Mouse (Mus musculus) CD4-positive helper T cell, adult 2 months (primary cell): ENCODE data around the gene Slc2a5.
A peak's percentile ranks its signal among the peaks of the same experiment; 100 is the strongest.

Experiments used
- DNase-seq: peaks from one replicate; pipeline ENCODE4 v3.0.0-alpha.2; 2012; ENCODE audit warnings: low read depth, missing footprints, low spot score

Slc2a5 gene

DNA sequence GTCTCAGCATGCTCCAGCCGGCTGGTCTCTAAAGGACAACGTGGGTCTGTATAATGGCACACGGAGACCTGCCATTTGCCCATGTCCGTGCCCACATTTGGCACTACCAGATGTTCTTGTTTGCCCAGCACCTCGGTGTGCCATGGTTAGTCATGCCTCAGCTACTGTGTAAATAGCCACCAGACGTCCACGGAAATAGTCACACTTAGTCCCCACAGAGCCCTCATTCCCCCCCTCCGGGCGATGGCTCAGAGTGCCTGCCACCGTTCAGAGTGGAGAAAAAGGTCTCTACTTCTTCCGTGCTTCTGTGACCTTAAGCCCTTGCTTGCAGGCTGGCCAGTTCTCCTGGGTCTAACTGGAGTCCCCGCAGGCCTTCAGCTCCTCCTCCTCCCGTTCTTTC lies 20.0 kb downstream of the Slc2a5 start:
- DNase-seq, result no peak

DNA sequence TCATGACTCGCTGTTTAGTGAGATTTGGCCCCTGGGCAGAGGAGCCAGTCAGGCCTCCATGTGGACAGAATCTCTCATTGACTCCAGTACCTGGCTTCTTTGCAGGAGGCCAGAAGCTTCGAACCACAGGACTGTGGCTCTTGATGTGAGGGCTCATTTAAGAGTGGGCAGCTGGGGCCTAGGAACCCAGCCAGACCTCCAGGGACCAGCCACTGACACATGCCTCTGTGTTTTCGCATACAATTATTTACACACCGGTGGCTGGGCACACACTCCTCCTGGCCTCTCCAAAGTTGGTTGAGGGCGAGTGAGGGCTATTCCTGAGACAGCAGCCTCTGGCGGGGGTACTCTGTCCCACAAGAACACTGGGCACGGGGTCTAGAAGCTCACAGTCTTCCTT lies 21.3 kb downstream of the Slc2a5 start:
- DNase-seq, result no peak

DNA sequence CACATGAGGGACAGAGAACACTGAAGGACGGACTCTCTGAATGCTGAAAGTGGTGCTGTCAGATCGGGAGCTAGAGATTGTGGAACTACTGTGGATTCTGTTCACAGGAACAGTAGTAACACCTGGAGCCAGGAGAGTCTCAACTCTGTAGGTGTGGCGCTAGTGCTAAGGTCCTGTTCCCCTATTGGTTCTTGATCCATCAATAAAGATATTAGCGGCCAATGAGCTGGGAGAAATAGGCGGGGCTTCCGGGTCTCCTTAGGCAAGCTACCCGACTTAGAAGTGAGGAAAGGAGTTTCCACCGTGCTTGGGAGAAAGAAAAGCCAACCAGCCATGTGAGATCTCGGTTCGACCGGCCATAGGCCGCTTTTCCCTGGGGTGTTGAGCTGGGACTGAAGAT lies 25.2 kb downstream of the Slc2a5 start:
- DNase-seq, result no peak

DNA sequence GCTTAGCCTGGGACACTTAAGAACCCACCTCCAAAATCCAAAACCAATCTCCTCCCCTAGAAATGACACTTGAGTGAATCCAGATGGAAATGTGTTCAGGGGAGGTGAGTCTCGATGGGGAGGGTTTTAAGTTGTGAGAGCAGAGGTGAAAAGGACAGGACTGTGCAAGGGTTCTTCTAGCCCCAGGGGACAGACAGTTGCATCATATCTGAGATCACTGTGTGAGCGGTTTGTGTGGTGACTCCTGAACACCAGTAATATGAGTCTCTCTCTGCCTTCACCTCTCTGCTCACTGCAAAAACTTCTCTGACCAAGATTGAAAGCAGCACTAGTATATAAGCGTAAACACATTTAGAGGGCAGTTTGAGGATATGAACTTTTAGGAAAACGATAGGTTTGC lies 27.2 kb downstream of the Slc2a5 start:
- no peak for DNase-seq

DNA sequence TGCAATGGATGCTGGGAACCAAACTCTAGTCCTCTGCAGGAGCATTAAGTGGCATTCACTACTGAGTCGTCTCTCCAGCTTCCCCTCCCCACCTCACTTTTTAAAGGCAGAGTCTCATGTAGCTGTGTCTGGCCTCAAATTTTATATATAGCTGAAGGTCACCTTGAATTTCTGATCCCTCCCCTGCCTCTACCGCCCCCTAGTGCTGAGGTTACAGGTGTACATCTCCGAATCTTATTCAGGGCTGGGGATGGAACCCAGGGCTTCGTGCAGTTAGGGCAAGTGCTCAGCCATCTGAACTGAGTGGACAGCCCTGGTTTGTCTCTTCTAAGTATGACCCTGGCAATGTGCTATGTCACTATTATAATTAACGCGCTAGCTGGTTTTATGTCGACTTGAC lies 32.0 kb downstream of the Slc2a5 start:
- DNase-seq, result no peak

DNA sequence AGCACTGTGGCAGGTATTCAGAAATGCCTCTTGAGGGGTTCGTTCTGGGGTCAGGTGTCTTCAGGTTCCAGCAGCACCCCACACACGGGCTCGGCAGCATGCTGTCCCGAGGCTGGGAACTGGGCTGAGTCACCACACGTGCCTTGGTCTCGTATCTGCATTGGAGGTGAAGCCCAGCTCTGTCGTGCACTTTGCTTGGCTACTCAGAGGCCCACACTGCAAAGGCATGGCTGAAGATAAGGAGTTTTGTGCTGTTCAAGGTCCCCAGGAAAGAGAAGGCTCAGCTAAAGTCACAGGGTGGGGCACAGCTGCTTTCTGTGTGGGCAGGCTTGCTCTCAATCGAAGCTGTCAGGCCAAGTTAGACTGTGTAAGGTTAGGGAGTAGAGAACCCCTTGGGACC lies 33.4 kb downstream of the Slc2a5 start:
- no peak for DNase-seq

DNA sequence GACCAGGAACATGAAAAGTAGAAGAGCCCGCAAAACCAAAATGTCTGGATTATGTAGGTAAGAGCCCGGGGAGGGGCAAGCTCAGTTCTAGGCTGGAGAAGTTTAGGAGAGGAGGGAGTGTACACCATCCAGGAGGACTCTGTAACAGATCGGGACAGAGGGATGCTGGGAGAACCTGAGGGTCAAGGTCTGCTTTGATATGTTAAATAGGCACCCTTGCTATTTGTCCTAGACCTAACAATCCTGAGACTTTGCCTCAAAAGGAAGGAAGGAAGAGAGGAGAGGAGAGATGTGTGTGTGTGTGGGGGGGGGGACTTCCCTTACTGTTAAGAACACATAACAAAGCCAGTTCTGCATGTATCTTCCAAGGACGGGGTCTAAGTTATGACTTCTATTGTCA lies 36.2 kb downstream of the Slc2a5 start:
- no peak for DNase-seq

DNA sequence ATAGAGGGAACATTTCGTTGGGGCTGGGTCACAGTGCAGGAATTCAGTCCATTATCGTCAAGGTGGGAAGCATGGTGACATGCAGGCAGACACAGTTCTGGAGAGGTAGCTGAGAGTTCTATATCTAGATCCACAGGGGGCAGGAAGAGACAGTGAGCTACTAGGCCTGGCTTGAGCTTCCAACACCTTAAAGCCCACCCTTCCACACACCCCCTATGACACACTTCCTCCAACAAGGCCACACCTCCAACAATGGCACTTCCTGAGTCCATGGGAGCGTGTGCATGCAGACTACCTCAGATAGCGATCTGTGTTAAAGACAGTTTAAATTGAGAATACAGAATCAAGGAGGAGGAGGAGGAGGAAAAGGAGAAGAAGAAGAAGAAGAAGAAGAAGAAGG lies 36.6 kb downstream of the Slc2a5 start:
- DNase-seq, result no peak

DNA sequence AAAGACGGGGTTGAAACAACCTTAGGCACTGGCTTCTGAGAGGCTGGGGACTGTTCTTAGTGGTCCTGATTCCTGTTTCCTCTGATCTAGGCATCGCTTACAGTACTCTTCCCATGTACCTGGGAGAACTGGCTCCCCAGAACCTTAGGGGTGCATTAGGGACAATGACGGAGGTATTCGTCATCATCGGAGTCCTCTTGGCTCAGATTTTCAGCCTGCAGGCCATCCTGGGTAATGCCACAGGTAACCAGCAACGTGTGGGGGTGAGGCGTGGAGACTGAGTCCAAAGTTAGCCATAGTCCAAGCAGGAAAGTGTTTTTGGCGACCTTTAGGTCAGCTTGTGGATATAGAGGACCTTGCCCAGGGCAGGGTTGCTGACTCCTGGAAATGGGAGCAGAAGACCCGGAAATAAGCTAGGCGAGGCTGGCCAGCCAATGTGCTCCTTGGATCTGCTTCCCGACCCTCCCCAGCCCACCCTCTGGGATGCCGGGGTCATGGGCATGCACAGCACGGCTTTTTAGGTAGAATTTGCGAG lies 38.3 kb downstream of the Slc2a5 start:
- no peak for DNase-seq

DNA sequence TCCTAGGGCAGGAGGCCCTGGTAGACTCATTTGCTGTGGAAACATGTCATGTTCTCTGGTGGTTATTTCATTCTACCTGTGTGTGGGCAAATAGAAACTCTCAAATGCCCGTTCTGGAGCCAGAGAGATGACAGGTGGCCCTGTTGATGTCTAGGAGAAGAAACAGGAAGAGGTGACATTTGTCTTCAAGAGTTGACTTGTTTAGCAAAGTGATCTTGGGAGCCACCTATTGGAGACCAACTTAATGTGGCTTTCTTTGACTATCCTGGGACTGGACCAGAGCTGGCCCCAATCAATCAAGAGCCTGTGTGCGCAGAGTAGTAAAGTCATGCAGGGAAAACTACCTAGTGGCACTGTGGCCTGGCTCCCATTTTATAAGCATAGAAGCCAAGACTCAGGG lies 40.4 kb downstream of the Slc2a5 start:
- no peak for DNase-seq

DNA sequence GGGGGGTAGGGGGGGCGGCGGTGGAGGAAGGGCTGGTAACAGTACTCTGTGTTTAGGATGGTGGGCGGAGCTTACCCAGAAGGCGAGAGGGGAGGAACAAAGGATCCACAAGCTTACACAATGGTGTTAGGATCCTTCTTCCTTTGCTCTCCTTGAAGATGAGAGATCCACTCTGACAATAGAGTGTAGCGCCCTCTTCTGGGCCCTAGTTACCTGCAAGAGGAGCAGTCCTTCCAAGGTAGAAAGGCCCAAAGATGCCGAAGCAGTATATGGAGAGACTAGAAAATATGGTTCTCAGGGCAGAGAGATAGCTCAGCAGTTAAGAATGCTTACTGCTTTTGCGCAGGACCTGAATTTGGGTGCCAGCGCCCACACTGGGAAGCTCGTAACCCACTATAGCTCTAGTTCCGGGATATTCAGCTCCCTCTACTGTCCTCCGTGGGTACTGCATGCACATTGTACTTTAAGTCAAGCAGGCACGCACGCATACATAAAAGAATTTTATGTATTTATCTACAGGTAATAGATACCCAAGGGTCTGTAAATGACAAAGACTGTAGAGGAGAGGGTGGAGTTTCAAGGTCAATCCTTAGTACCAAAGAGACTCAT lies 43.6 kb downstream of the Slc2a5 start:
- DNase-seq, result no peak

DNA sequence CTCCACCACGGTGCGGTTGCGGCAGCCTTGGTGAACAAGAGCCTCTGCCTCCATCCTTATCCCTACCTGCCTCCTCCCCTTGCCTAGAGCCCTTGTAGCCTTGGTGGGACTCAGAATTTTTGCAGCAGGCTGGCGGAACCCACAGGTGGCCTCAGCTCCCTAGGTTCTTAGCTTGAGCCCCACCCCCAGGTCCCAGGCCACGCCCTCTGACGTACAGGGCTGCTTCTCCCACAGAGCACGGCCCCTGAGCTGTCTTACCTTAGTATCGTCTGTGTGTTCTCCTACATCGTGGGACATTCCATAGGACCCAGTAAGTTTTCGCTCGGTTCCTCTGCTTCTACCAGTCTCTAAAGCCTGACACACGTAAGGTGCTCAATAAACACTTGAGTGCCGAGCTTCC lies 45.8 kb downstream of the Slc2a5 start:
- no peak for DNase-seq

DNA sequence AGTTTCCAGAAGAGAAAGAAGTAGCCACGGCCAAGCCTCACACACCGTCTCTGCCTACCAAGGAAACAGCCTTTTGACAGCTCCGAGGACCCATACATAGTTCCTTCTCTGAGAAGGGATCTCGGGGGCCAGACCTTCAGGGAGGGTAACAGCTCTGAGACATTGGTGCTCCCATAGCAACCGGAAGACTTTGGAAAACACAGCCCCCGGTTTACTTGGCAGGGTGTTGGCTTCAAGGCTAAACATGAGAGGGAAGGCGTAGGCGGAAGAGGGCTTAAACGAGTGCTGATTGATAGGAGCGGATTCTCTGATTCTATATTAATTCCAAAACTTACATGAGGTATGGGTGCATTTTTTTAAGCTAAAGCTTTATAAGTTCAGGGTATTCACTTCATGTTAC lies 49.3 kb downstream of the Slc2a5 start:
- DNase-seq, result no peak

DNA sequence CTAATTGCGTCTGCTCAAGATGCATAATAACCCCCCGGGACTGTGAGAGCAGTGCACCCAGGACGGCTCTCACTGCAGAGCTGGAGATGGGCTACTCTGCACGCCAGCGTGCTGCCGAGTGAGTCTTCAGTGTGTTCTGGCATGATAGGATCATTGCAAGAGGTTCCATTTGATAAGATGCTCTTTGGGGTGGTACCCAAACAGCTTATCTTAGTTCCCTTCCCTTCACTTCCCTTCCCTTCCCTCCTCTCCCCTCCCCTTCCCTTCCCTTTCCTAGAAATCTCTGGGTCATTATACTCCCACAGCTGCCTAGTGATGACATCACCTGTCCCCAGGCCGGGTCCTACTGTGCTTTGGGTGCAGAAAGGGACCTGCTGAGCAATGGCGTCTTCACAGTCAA lies 53.0 kb downstream of the Slc2a5 start:
- DNase-seq, result no peak

DNA sequence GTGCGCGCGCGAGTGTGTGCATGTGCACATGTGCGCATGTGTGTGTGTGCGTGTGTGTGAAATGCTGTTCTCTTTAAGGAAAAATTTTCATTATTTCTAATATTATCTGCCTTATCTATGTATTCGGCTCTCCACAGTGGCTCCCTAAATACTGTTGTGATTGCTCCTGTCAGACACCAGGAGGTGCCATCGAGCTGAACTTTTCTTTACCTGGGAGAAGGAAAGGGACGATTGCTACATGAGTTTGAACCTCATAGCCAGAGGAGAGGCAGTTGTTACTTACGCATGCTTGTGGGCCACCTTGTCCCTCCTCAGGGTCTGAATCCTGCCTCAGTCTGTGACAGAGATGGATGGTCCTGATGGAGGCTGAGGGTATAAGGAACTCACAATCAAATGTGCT lies 54.2 kb downstream of the Slc2a5 start:
- DNase-seq, result peak; percentile 40

DNA sequence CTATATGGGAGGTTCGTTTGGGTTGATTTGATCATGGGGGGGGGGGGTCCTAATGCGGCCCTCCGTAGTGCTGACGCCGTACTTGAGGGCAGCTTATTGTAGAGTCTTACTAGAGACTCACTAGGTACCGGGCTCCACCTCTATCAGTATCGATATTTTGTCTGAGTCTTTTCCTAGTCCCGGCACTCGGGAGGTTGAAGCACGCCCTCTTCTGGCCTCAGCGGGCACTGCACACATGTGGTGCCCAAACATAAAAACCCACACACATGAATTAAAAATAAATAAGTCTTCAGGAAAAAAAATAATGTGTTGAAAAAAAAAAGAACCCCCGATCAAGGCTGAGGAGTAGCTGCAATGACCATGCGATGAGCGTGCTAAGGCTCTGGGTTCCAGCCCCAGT lies 54.9 kb downstream of the Slc2a5 start:
- no peak for DNase-seq

DNA sequence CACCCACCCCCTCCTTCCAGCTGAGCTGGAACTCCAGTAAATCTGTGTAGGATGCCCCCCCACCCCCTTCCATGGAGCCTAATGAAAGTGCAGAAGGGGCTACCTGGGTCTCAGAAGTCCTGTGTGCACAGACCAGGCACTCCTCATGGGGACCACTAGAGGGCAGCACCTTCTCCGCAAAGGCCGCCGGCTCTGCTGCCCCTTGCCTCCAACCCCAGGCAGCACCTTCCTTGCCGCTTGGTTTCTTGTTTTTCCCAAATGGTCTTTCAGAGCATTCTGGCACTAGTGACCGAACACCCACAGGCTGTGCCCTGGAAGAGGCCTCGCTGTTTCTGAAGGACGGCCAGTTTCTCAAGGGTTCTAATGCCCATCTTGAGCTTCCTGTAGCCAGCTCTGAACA lies 57.5 kb downstream of the Slc2a5 start:
- peak; percentile 55 for DNase-seq

DNA sequence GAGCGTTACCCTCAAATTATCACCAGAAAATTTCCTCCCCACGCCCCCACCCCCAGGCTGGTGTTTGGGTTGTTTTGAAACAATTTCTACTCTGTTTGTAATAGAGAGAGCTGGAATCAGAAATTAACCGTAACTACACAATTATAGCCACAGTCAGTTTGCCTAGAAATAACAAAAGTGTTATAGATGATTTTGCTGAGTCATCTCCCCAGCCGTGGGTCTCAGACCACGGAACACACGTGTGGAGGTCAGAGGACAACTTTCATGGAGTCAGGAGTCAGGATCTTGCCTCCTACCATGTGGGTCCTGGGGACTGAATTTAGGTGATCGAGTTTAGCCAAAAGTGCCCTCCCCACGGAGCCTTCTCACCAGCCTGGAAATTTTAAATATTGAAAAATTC lies 58.0 kb downstream of the Slc2a5 start:
- DNase-seq, result no peak

DNA sequence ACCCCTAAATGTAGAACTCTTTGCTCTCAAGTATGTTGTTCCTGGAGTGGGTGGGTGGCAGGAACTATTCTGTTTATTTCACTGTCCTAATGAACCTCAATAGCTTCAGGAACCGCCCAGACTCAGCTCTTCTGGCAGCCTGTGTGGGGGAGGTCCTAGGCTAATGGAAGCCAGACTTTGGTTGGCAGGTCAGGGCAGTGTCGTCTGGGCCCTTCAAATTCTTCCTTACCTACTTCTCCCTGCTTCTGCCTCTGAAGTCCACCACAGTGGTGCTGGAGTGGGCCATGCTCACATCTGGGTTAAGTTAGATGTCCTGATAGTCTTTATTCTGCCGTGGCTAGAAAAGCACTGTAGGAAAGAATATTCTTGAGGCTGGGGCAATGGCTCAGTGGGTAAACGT lies 59.0 kb downstream of the Slc2a5 start:
- no peak for DNase-seq

DNA sequence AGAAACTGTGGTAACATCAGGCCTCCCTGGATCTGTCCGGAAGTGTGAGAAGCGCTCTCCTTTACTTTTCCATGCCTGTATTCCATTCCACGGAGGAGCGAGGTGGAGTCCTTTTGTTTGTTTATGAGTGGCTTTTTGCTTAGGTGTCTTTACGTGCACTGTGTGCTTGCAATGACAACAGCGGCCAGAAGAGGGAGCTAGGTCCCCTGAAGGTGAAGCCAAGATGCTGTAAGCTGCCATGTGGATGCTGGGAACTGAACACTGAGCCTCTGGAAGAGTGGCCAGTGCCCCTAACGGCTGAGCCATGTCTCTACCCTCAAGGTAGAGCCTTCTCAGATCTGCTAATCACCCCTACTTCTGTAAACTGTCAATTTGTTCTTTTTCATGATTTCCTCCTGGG lies 62.2 kb downstream of the Slc2a5 start:
- DNase-seq, result no peak

DNA sequence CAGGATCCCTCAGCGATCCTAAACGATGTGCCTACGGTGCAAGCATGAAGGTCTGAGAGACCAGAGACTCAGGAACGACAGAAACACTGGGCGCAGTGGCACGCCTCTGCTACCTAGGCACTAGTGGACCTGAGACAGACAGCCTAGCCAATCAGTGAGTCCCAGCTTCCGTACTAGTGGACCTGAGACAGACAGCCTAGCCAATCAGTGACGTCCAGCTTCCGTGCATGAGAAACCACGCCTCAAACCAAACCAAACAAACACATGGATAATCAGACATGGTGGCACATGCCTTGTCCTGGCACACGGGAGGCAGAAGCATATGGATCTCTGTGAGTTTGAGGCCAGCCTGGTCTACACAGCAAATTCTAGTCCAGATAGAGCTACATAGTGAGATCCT lies 69.2 kb downstream of the Slc2a5 start:
- DNase-seq, result no peak

DNA sequence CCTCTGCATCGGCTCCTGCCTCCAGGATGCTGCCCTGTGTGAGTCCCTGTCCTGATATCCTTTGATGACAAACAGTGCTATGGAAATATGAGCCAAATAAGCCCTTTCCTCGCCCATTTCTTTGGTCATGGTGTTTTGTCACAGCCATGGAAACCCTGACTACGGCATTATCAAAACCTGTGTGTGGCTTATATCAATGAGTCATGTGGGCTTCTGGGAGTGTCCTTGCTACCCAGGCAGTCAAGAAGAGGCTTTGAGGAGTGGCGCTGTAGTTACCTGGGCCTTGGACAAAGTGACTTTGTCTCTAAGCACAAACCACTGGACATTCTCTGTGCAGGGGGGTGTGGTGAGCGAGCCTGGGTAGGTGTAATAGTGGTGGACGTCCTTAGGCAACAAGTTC lies 73.1 kb downstream of the Slc2a5 start:
- no peak for DNase-seq
